Mouse (Mus musculus): ENCODE measurements around the gene Rgcc.

DNA sequence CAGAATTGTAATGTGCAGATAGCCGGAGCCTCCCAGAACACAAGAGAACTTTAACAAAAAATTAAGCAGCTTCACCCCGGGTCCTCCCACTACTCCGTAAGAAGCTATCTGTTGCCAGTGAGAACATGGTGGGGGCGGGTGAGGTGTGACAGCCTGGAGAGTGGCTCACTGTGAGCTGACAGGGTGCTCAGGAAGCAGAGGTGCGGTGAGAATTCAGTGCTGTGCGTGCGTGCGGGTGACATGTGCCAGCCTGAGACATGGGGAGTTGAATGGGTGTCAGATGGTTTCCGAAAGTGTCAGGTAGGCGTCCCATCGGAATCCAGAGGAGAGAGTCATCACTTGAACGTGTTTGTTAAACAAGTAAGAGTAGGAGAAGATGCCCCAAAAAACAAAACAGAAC is 62.0 kb downstream of the Rgcc start:
- TF ChIP-seq CTCF (IDR thresholded peaks at IDR 0.05; ENCODE audit: borderline replicate concordance, insufficient read depth, low read depth, low read length) (no peak), POLR2A (IDR thresholded peaks at IDR 0.05; ENCODE audit: borderline replicate concordance, insufficient read depth, low read length) (no peak)
